Mouse (Mus musculus) intestine, postnatal 0 days (tissue): Measurements from ENCODE around the gene Chpf. TPM values are rescaled to one million over a fixed set of nuclear protein-coding genes. Genes with fewer than 3 reads are reported as not detected.

Experiments
- ATAC-seq: fragments of 200-750 bp; cut with Nextera tagmentation; 2 replicates; pipeline ENCODE4 v1.8.0; 2017; ENCODE audit warnings: mild to moderate bottlenecking, moderate TSS enrichment, moderate library complexity
- H3K27ac ChIP-seq: fragments of 300-500 bp; sonication (generic); 2 replicates; pipeline ENCODE4 v1.5.1; 2014; ENCODE audit warnings: mild to moderate bottlenecking, low read depth, low read length, moderate library complexity
- H3K27me3 ChIP-seq: fragments of 300-500 bp; sonication (generic); replicated peaks from 2 replicates; pipeline ENCODE4 v1.6.1; 2014; ENCODE audit warnings: low read length, mixed read lengths; ENCODE audit not compliant: control insufficient read depth, insufficient read depth
- H3K36me3 ChIP-seq: fragments of 300-500 bp; sonication (generic); 2 replicates; pipeline ENCODE4 v1.6.1; 2014; ENCODE audit warnings: mild to moderate bottlenecking, moderate library complexity; ENCODE audit not compliant: control insufficient read depth, insufficient read depth
- H3K4me1 ChIP-seq: fragments of 300-500 bp; sonication (generic); replicated peaks from 2 replicates; pipeline ENCODE4 v1.6.1; 2014; ENCODE audit warnings: antibody characterized with exemption, low read length, mixed read lengths; ENCODE audit not compliant: control insufficient read depth, insufficient read depth
- H3K4me2 ChIP-seq: fragments of 300-500 bp; sonication (generic); replicated peaks from 2 replicates; pipeline ENCODE4 v1.6.1; 2014; ENCODE audit warnings: low read depth, mild to moderate bottlenecking, moderate library complexity
- H3K4me3 ChIP-seq: fragments of 300-500 bp; sonication (generic); 2 replicates; pipeline ENCODE4 v1.5.1; 2014; ENCODE audit warnings: low read depth, low read length
- H3K9ac ChIP-seq: fragments of 300-500 bp; sonication (generic); 2 replicates; pipeline ENCODE4 v1.6.1; 2014; ENCODE audit warnings: mild to moderate bottlenecking, low read depth, low read length
- H3K9me3 ChIP-seq: fragments of 300-500 bp; sonication (generic); 2 replicates; pipeline ENCODE4 v1.6.1; 2016; ENCODE audit warnings: mixed run types; ENCODE audit not compliant: control insufficient read depth
- CTCF ChIP-seq: sonication (generic); IDR thresholded peaks from 2 replicates; pipeline ENCODE4 v1.5.1; 2016; ENCODE audit warnings: low read depth, mild to moderate bottlenecking, control low read depth, antibody characterized with exemption, moderate library complexity
- WGBS: fragments of 180-500 bp; shearing (Covaris S2); extraction: QIAGEN DNeasy Blood & Tissue Kit; methylation state at CpG from one replicate; pipeline ENCODE4 v1.1.7; 2014; 5-methylcytosine and 5-hydroxymethylcytosine counted together
- polyA plus RNA-seq: library from polyadenylated mRNA; unstranded; fragments of >200 nt; fragmentation: Nextera tagmentation; extraction: Ambion mirVana; gene quantifications from 2 replicates; pipeline ENCODE4 v1.2.1, GENCODE M21; 2015

Gene Chpf
- polyA plus RNA-seq, 1 experiment from 2014 or later, result 22.3 TPM

GRCm38 (mm10) chr1:75438782-75439181, 40.3 kb downstream of the Chpf start:
- H3K4me3 ChIP-seq, result no peak overlapping the region
- peaks cover 33% of the 10 kb centered on the region; the same call in 1 of the 2 replicates for H3K36me3 ChIP-seq
- H3K9ac ChIP-seq, result no peak overlapping the region
- 86% methylated on average over 8 of the region's 9 CpGs for WGBS
- H3K27ac ChIP-seq, result no peak overlapping the region
- H3K27me3 ChIP-seq, result no peaks in the 10 kb centered on the region
- TF ChIP-seq CTCF, result no peak
- H3K9me3 ChIP-seq, result no peaks in the 10 kb centered on the region
- no peak overlapping the region for H3K4me2 ChIP-seq
- H3K4me1 ChIP-seq, result peaks cover 5% of the 10 kb centered on the region; the same call in 1 of the 2 replicates
- ATAC-seq, result no peak

GRCm38 (mm10) chr1:75435475-75436328, 43.4 kb downstream of the Chpf start, which contains the start of gene Gmppa:
TSS of gene Gmppa (plus strand) at chr1:75435930.
- peak within 1 kb of the TSS; percentile 42; the same call in 1 of the 2 replicates for H3K27ac ChIP-seq
- peak within 1 kb of the TSS; percentile 73 for H3K4me2 ChIP-seq
- peak; percentile 75 for ATAC-seq
- H3K4me1 ChIP-seq, result peaks cover 5% of the 10 kb centered on the region; the same call in 1 of the 2 replicates
- peaks cover 4% of the 10 kb centered on the region; the same call in 1 of the 2 replicates for H3K36me3 ChIP-seq
- H3K27me3 ChIP-seq, result no peaks in the 10 kb centered on the region
- TF ChIP-seq CTCF, result no peak
- no peaks in the 10 kb centered on the region for H3K9me3 ChIP-seq
- peak within 1 kb of the TSS; percentile 69 for H3K4me3 ChIP-seq
- WGBS, result 6% methylated on average over 28 of the region's 28 CpGs
- peak within 1 kb of the TSS; percentile 65 for H3K9ac ChIP-seq

DNA sequence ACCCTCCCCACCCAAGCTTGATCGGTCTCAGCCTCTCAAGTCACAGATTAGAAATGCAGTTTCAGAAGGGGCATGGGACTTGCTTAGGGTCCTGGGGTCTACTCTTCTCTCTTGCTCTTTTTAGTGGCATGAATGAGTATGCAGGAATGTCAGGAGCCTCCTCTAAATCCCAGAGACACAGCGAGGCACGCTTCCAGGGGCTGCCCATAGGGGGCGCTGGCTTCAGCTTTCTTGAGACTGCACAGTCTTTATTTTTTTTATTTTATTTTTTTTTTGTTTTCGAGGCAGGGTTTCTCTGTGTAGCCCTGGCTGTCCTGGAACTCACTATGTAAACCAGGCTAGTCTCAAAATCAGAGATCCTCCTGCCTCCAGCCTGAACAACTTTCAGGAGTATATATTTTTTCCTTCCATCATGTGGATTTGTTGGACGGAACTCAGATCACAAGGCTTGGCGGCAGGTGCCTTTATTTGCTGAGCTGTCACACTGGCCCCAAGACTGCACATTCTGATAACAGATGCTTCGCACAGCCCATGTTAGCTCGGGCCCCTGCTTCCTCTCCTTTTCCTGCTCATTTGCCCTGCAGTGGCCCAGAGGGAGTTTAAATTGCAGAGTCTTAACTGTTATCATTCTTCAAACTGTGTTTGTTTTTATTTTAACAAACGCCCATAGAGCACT, 53.2 kb downstream of the Chpf start:
- H3K36me3 ChIP-seq, result peaks cover 15% of the 10 kb centered on the region; the same call in 1 of the 2 replicates
- H3K27me3 ChIP-seq, result peaks cover 28% of the 10 kb centered on the region
- H3K9me3 ChIP-seq, result no peaks in the 10 kb centered on the region
- WGBS, result 21% methylated on average over 10 of the region's 10 CpGs
- TF ChIP-seq CTCF, result peak; percentile 70
- no peak overlapping the region for H3K9ac ChIP-seq
- H3K4me1 ChIP-seq, result no peaks in the 10 kb centered on the region
- H3K27ac ChIP-seq, result no peak overlapping the region
- ATAC-seq, result no peak
- no peak overlapping the region for H3K4me3 ChIP-seq
- no peak overlapping the region for H3K4me2 ChIP-seq

Other genes with a start within 250 kb of the Chpf start
- gene A630095N17Rik, start 247.2 kb downstream of the Chpf start, polyA plus RNA-seq, result not detected in 2 replicates
- gene Dnajb2, start 242.9 kb downstream of the Chpf start, polyA plus RNA-seq, result 10.9 and 11.4 TPM in 2 replicates
- 3.0 TPM in 2 replicates for gene Ptprn, start 214.8 kb downstream of the Chpf start, polyA plus RNA-seq
- gene Resp18, start 200.9 kb downstream of the Chpf start, polyA plus RNA-seq, result 12.9 and 15.9 TPM in 2 replicates
- 125 and 130 TPM in 2 replicates for gene Dnpep, start 161.3 kb downstream of the Chpf start, polyA plus RNA-seq
- 233 and 254 TPM in 2 replicates for gene Des, start 119.0 kb downstream of the Chpf start, polyA plus RNA-seq
- gene Speg, start 104.0 kb downstream of the Chpf start, polyA plus RNA-seq, result 20.1 and 21.3 TPM in 2 replicates
- 121 and 124 TPM in 2 replicates for gene Gmppa, start 43.4 kb downstream of the Chpf start, polyA plus RNA-seq
- gene Asic4, start 28.9 kb downstream of the Chpf start, polyA plus RNA-seq, result 0.97 and 1.2 TPM in 2 replicates
- gene Tmem198, start 225 bp upstream of the Chpf start, polyA plus RNA-seq, result 1.3 and 1.6 TPM in 2 replicates
- gene Obsl1, start 27.1 kb upstream of the Chpf start, polyA plus RNA-seq, result 17.1 and 17.6 TPM in 2 replicates
- gene Inha, start 27.8 kb upstream of the Chpf start, polyA plus RNA-seq, result 3.2 and 3.3 TPM in 2 replicates
- gene Stk11ip, start 42.2 kb upstream of the Chpf start, polyA plus RNA-seq, result 9.7 and 11.2 TPM in 2 replicates
- gene Slc4a3, start 67.0 kb upstream of the Chpf start, polyA plus RNA-seq, result 4.0 and 6.2 TPM in 2 replicates